8 mouse cellular contexts compared by ENCODE assay signal in genomic region chr4:82383991-82384731, GRCm38 (mm10).
DNase-seq lines count a peak whose midpoint lies in the region; ATAC-seq lines count a peak whose summit lies in the region.

No protein-coding gene starts in this region.

- H3K4me2 ChIP-seq in forebrain, embryonic 12.5 days = no peak overlapping the region
- H3K4me2 ChIP-seq in limb, embryonic 13.5 days (replicated peaks) = no peak overlapping the region; the same call in 1 of the 2 replicates

- peak overlapping the region; percentile 80 for H3K27ac ChIP-seq in forebrain, embryonic 12.5 days
- peak overlapping the region; percentile 39; the same call in 1 of the 2 replicates for H3K27ac ChIP-seq in limb, embryonic 13.5 days

- H3K27me3 ChIP-seq in forebrain, embryonic 12.5 days = no peaks in the 10 kb centered on the region
- no peaks in the 10 kb centered on the region for H3K27me3 ChIP-seq in limb, embryonic 13.5 days

- ATAC-seq in forebrain, embryonic 12.5 days (ENCODE audit: low FRiP score) = no peak; the same call in 1 of the 2 replicates
- ATAC-seq in limb, embryonic 13.5 days (ENCODE audit: low FRiP score, low read depth) = no peak; the same call in 1 of the 2 replicates

- H3K4me1 ChIP-seq in forebrain, embryonic 12.5 days = peaks cover 19% of the 10 kb centered on the region
- peaks cover 42% of the 10 kb centered on the region for H3K4me1 ChIP-seq in limb, embryonic 13.5 days

- H3K36me3 ChIP-seq in forebrain, embryonic 12.5 days (replicated peaks) = no peaks in the 10 kb centered on the region
- peaks cover 10% of the 10 kb centered on the region for H3K36me3 ChIP-seq in limb, embryonic 13.5 days

- DNase-seq in kidney, adult 9 months = peak; percentile 49
- no peak for DNase-seq in kidney, postnatal 14 days
- peak; percentile 39 to 46 for DNase-seq in cerebellum, adult 18-20 months
- DNase-seq in retina, postnatal 1 day = no peak
- no peak for DNase-seq in thymus, postnatal 4 days
- DNase-seq in urinary bladder, postnatal 25 days (ENCODE audit: low spot score) = no peak

- H3K9ac ChIP-seq in forebrain, embryonic 12.5 days = no peak overlapping the region
- H3K9ac ChIP-seq in limb, embryonic 13.5 days = no peak overlapping the region

- H3K9me3 ChIP-seq in forebrain, embryonic 12.5 days = no peaks in the 10 kb centered on the region
- no peaks in the 10 kb centered on the region for H3K9me3 ChIP-seq in limb, embryonic 13.5 days

- H3K4me3 ChIP-seq in forebrain, embryonic 12.5 days (replicated peaks) = no peak overlapping the region
- no peak overlapping the region for H3K4me3 ChIP-seq in limb, embryonic 13.5 days

- 73% methylated on average over 11 of the region's 11 CpGs for WGBS in forebrain, embryonic 12.5 days
- 66% methylated on average over 11 of the region's 11 CpGs for WGBS in limb, embryonic 13.5 days

Comparison
In these comparisons a context has a peak if more than half of its experiments do, and no peak if none do; other contexts are left out.
1. DNase-seq: peak in kidney, adult 9 months (single experiment) and cerebellum, adult 18-20 months (2 of 2); none in kidney, postnatal 14 days (single experiment), retina, postnatal 1 day (single experiment), thymus, postnatal 4 days (single experiment) and urinary bladder, postnatal 25 days (single experiment).